Mouse (Mus musculus) right cerebral cortex, adult 18-20 months (tissue): ENCODE data around the gene Rnf5.

ENCODE experiments used
- DNase-seq: peaks from one replicate; pipeline ENCODE4 v3.0.0; 2022; ENCODE audit warnings: mixed read lengths

The Rnf5 gene

DNA sequence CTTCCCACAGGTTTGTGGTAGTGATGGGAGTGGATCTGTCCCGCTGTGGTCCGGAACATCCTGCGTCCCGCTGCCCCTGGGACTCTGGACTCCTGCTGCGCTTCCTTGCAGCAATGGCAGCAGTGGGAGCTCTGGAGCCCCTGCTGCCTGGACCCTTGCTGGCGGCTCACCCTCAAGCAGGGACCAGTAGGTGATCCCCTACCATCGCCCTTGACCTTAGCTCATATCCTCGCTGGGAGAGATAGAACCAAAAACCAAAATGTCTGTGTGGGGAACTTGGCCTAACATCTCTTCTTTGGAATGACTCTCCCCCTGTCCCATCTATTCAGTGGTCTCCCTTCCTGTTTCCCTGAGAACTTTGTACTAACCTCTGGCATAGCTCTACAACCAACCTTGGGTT lies 19.7 kb downstream of the Rnf5 start:
- no peak for DNase-seq

DNA sequence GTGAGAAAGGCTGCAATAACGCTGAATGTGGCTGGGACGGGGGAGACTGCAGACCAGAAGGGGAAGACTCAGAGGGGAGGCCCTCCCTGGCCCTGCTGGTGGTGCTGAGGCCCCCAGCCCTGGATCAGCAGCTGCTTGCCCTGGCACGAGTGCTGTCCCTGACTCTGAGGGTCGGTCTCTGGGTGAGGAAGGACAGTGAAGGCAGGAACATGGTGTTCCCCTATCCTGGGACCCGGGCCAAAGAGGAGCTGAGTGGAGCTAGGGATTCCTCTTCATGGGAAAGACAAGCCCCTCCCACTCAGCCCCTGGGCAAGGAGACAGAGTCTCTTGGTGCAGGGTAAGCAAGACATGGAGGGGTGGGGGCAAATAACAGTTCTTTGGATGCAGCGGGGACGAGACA lies 20.1 kb downstream of the Rnf5 start:
- no peak for DNase-seq

- DNase-seq, result no peak
Measured at GRCm38 (mm10) chr17:34582528-34582927, 21.0 kb downstream of the Rnf5 start.

GRCm38 (mm10) chr17:34578070-34578469 lies 25.4 kb downstream of the Rnf5 start:
- DNase-seq, result no peak

GRCm38 (mm10) chr17:34576577-34576976 lies 26.9 kb downstream of the Rnf5 start:
- DNase-seq, result no peak

DNA sequence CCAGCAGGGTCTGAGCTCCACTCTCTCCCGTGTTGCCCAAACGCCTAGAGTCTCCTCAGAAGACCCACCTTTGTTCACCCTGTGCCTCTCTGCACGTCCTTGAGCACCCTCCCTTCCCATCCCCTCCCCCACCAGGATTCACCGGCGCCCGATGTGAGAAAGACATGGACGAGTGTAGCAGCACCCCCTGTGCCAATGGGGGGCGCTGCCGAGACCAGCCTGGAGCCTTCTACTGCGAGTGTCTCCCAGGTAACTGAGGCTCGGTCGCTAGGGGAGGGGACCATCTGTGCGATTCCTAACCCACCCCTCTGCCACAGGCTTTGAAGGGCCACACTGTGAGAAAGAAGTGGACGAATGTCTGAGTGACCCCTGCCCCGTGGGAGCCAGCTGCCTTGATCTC lies 31.1 kb downstream of the Rnf5 start:
- no peak for DNase-seq

GRCm38 (mm10) chr17:34571875-34572274 lies 31.6 kb downstream of the Rnf5 start:
- no peak for DNase-seq

GRCm38 (mm10) chr17:34569919-34570318 lies 33.6 kb downstream of the Rnf5 start:
- no peak for DNase-seq

GRCm38 (mm10) chr17:34568421-34568820 lies 35.1 kb downstream of the Rnf5 start:
- no peak for DNase-seq

DNA sequence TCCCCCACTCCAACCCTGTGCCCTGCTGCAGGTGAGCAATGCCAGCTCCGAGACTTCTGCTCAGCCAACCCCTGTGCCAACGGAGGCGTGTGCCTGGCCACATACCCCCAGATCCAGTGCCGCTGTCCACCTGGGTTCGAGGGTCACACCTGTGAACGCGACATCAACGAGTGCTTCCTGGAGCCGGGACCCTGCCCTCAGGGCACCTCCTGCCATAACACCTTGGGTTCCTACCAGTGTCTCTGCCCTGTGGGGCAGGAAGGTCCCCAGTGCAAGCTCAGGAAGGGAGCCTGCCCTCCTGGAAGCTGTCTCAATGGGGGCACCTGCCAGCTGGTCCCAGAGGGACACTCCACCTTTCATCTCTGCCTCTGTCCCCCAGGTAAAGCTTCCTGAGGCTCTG lies 36.2 kb downstream of the Rnf5 start:
- no peak for DNase-seq

- DNase-seq, result no peak
Measured at GRCm38 (mm10) chr17:34564796-34565195, 38.7 kb downstream of the Rnf5 start.

DNA sequence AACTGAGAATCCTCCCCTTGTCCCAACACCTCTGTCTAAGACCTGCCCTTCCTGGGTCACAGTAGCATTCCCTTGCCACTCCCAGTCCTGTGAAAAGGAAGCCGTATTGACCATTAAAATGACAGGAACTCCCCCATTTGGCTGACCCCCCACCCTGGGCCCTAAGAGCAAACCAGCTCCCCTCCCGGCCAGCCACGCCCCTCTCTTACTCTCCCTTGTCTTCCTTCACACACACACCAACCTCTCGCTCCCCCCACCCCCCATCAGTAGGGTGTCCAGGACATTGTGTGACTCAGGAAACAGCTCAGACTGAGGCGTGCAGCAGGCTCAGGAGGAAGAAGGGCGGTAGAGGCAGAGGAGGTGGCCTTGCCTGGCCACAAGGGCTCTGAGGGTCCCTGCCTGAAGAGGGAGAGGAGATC lies 39.5 kb downstream of the Rnf5 start, which contains the start of gene Notch4:
Notch4 (plus strand) TSS at position 266 of the 419 bp plus-strand sequence.
- no peak for DNase-seq

GRCm38 (mm10) chr17:34563354-34563753 lies 40.1 kb downstream of the Rnf5 start:
- no peak for DNase-seq

DNA sequence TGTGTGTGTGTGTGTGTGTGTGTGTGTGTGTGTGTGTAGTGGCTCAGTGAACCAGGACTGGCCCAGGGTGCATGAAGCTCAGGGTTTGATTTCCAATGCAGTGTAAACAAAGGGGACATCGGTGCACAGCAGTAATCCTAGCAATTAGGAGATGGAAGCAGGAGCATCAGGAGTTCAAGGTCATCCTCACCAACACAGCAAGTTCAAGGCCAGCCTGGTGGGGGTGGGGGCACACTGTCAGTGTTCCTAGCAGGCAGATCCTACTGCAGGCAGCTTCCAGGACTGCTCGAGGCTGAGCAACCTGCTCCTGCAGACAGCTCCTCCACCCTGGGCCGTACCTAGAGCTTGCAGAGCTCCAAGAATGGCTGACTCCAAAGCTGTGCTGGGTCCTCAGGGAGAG lies 40.9 kb downstream of the Rnf5 start:
- no peak for DNase-seq

DNA sequence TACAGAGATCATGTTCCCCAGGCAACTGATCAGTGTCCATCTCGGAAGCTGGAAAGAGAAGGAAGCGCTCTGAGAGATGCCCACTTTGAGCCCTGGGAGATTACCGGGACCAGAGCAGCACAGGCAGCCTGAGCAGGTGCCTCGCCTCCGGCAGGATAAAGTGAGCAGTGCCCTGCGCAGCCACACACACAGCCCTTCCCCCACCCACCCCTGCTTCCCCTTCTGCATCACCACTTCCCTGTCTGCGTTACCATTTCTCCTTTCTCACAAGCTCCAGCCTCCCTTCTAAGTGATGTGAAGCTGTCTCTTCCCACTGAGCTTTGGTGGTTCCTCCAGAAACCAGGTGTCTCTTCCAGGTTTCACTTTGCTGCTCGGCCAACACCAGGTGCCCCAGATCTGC lies 42.3 kb downstream of the Rnf5 start:
- DNase-seq, result no peak

DNA sequence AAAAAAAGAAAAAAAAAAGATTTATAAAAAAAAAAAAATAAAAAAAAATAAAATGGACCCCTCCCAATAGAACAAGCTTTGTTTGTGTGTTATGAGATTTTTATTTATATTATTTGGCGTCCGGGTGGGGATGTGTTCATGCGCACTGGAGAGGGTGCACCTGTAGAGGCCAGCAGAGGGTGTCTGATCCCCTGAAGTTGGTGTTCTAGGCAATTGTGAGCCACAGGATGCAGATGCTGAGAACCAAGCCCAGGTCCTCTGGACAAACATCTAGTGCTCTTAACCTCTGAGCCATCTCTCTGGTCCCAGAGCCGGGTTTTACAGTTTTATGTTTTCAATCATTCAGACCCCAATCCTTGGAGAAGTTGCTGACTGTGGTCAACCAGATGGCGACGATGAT lies 43.1 kb downstream of the Rnf5 start:
- DNase-seq, result no peak

- DNase-seq, result no peak
Measured at GRCm38 (mm10) chr17:34559895-34560294, 43.6 kb downstream of the Rnf5 start.

- no peak for DNase-seq
Measured at GRCm38 (mm10) chr17:34559116-34559515, 44.4 kb downstream of the Rnf5 start.

GRCm38 (mm10) chr17:34557411-34557810 lies 46.1 kb downstream of the Rnf5 start:
- DNase-seq, result no peak

DNA sequence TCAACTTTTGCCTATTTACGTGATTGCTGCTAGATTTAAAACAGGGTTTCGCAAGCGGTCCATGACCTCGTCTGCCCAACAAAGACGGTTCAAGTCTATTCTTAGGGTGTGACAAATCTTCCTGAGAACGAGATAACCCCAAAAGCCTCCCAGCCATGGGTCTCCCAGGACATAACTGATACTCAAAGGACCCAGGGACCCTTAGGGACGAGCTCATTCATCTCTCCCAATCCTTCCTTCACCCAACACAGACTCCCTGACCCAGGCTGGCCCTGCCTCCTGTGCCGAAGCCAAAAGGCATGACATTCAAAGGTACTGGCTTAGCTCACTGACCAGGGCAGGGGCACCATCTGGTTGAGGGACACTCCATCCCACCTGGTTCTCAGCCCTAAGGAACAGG lies 47.1 kb downstream of the Rnf5 start:
- DNase-seq, result no peak

- peak; percentile 45 for DNase-seq
Measured at GRCm38 (mm10) chr17:34555483-34555882, 48.0 kb downstream of the Rnf5 start.
